Mouse (Mus musculus): Measurements from ENCODE around the gene Erbb3.
A peak's percentile ranks its signal among the peaks of the same experiment; 100 is the strongest.
"Not testable (repeated sequence)": the region's sequence is repeated elsewhere in the genome, so short reads cannot be mapped to it uniquely, and the experiment has no call there.

Gene Erbb3

DNA sequence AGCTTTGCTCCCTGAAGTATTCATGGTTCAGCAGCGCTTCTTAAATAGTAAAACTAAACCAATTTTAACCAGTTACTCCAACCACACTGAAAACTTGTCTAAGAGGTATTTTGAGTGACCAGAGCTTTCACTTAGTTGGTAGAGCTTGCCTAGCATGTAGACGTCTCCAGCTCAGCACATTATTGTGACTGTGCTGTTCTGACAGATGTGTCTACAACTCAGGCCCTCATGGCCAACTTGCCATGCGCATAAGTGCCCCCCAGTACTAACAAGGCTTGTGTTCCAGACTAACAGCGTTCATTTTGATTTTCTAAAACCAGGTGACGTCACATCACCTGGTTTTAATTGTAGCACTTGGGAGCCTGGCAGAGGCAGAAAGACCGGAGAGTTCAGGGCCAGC is 32.5 kb downstream of the Erbb3 start:
- DNase-seq (ENCODE audit: low spot score in 2 of 2), result no peak

DNA sequence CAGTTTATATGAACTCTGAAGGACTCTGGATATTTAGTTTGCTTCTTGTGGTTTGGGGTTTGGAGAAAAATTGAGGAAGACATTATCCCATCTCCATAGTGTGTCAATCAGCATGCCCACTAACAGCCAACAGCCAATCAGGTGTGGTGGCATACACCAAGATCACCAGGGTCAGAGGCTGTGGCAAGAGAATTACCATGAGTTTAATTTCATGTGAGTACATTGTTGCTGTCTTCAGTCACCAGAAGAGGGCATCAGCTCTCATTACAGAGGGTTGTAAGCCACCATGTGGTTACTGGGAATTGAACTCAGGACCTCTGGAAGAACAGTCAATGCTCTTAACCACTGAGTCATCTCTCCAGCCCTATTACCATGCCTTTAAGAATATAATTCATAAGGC is 33.2 kb downstream of the Erbb3 start:
- DNase-seq (ENCODE audit: low spot score in 2 of 2), result no peak

- not testable (repeated sequence) for DNase-seq (ENCODE audit: low spot score in 2 of 2)
These were observed 33.9 kb downstream of the Erbb3 start for GRCm38 (mm10) chr10:128555567-128555966.

GRCm38 (mm10) chr10:128550144-128550823 is 39.2 kb downstream of the Erbb3 start:
- DNase-seq (ENCODE audit: low spot score in 2 of 2), result not testable (repeated sequence)

DNA sequence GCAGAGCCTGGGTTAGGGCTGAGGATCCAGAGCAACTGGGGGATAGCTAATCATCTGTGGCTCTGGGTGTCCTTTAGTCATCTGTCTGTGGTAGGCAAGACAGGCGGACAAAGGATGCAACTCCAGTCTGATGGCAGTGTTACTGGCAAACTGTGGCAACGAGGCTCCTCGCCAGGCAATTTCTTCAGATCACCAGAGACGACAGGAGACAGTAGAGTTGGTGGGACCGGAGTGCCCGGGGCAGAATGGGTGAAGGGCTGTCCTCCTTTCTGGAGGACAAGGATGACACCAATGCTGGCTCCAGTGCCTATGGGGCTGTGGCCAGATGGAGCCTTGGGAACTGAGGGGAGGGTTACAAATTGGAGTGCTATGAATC is 39.8 kb downstream of the Erbb3 start:
- DNase-seq (ENCODE audit: low spot score in 2 of 2), result not testable (repeated sequence)

GRCm38 (mm10) chr10:128548947-128549681 is 40.3 kb downstream of the Erbb3 start, which contains the start of gene Rpl41:
Gene Rpl41, minus strand, starts transcription at chr10:128549305.
- peak; percentile 73 to 82 for DNase-seq (ENCODE audit: low spot score in 2 of 2)

DNA sequence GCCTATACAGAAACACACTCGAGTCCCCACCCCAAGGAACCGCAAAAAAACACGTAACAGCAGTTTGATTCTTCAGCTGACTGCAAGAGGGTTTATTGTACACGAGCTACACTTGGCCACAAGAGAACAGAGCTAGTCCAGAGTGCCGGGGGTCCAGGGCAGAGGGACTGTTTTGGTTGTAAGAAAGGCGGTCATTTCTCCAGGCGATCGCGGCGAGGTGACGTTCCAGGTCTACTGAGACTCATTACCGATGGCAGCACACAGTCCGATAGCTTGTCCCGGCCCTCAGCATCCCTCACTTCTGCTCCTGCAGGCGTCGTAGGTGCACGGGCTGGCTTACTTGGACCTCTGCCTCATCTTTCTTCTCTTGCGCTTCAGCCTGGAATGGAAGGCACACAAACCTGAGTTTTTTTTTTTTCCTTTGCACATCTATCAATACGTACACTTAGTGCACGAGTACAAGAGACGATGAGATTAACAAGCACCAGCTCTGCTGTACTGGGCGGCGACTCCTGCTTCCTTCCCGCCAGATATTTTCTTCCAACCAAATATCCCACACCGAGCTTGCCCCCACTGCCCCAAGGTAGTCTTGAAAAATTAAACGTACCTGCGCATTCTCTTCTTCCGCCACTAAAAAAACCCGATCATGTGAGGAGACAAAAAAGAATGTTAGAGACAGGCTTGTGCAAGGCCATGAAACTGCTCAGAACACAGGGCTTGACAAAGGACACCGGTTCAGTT is 41.2 kb downstream of the Erbb3 start:
- DNase-seq (ENCODE audit: low spot score in 2 of 2), result not testable (repeated sequence)

DNA sequence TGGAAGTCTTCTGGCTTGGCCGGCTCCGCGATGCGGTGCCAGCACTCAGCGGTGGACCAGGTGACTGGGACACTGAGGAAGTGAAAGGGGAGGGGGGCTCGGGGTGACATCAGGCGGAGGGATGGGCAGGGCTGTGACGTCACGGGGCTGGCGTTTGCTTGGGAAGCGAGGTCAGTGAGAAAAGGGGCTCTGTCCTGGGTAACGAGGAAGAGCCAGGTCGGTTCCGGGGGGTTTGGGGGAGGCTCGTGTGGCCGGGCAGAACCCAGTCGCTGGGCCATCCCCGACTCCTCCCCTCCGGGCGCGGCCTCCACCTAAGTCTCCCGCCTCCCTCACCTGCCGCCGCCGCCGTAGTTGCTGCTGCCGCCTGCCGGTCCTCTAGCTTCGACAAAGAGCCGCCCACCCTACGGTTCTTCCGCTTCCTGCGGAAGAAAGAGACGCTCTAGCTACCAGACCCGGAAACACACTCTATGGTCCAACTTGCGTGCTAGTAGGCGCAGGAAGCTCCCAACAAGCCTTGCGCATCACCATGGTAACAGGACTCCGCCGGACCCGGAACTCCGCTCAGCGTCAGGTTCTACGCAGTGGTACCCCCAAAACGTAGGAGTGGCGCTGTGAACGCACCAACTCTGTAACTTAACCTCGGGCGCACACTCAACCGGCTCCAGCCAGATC is 42.0 kb downstream of the Erbb3 start, which contains the start of gene Zc3h10:
TSS of gene Zc3h10 (minus strand) at position 414 of the 672 bp plus-strand sequence.
- peak; percentile 79 to 89 for DNase-seq (ENCODE audit: low spot score in 2 of 2)

GRCm38 (mm10) chr10:128546787-128547186 is 42.7 kb downstream of the Erbb3 start:
- DNase-seq (ENCODE audit: low spot score in 2 of 2), result no peak

DNA sequence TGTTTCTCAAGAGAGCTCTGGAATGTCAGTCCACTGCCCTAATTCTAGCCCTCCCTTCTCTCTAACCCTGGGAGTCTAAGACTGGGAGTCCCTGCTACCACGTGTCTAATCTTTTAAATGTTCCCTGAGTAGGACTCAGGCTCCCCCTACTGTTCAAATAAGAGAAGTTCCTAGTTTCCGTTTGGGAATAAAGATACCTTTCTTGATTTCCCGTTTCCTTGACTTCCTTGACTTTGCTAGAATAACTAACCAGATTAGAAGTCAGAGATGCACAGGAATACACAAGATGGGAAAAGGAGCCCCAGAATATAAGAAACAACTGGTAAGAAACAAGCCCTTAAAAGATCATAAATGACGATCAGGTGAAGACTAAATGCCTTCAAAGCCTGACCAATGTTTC is 43.1 kb downstream of the Erbb3 start:
- DNase-seq (ENCODE audit: low spot score in 2 of 2), result no peak

DNA sequence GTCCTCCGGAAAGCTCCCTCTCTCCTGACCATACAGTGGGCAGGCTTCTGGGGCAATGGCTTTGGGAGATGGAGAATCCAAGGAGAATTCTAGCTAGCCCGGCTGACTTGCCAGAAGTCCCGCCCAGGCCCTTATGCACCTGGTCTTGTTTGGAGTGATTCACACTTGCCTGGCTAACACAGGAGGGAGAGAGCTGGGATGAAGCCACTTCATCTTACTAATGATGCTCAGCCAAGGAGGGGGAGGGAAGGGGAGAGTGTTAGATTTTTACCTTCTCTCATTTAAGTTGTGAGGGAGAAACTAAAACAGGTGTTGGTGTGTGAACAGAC is 43.9 kb downstream of the Erbb3 start:
- DNase-seq (ENCODE audit: low spot score in 2 of 2), result no peak

GRCm38 (mm10) chr10:128544674-128545569 is 44.5 kb downstream of the Erbb3 start:
- no peak for DNase-seq (ENCODE audit: low spot score in 2 of 2)

- no peak for DNase-seq (ENCODE audit: low spot score in 2 of 2)
These were observed 45.2 kb downstream of the Erbb3 start for GRCm38 (mm10) chr10:128544151-128544657.

DNA sequence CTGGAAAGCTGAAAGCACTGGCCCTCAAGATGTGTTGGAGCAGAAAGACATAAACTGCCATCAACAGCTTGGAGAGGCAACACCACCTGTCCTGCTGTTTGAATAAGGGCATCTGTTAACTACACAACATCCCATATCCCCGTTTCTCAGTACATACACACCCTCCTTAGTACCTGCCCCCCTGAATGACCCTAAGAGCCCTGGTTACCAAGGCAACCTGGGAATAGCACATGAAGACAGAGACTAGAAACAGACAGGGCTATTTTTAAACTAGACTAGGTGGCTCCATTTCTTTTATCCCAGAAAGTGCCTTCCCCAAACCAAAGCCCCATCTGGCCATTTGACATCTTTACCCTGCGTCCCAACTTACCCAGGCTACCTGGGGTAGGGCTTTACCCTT is 46.4 kb downstream of the Erbb3 start:
- no peak for DNase-seq (ENCODE audit: low spot score in 2 of 2)

- no peak for DNase-seq (ENCODE audit: low spot score in 2 of 2)
These were observed 51.0 kb downstream of the Erbb3 start for GRCm38 (mm10) chr10:128538340-128538870.

- peak; percentile 87 for DNase-seq (ENCODE audit: low spot score in 2 of 2)
These were observed 53.0 kb downstream of the Erbb3 start for GRCm38 (mm10) chr10:128536266-128536940.

DNA sequence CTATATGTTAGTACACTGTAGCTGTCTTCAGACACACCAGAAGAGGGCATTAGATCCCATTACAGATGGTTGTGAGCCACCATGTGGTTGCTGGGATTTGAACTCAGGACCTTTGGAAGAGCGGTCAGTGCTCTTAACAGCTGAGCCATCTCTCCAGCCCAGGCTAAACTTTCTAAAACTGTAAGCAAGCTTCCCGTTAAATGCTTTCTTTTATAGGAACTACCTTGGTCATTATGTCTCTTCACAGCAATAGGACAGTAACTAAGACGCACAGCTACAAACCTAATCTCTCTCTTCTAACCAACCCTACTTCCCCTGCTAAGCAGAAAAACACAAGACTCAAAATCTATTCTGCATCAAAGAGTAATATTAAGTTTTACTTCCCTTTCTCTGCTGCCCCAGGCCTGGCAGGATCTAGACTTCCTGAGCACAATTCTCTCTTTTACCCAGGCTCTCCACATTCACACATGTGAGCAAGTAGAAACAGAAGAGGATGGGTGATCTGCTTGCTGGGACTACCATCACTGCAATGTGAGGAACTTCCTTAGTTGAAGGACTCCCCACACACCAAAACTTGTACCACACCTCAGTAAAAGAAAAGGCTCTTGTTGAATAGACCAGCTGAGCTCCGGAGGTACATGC is 53.7 kb downstream of the Erbb3 start:
- DNase-seq (ENCODE audit: low spot score in 2 of 2), result no peak

- DNase-seq (ENCODE audit: low spot score in 2 of 2), result no peak
These were observed 54.2 kb downstream of the Erbb3 start for GRCm38 (mm10) chr10:128535206-128535605.
